In genomic region chr4:97620409-97620808, GRCm38 (mm10) we compare ENCODE assay signal across 9 mouse cellular contexts.
"Had no signal": no experiment of that assay in that cellular context is flagged by ENCODE, and none has a peak within 500 bp of the region (broad histone marks: within the 10 kb centered on the region; RNA-seq: fewer than 3 reads in every experiment).

No protein-coding gene starts in this region.

- H3K27ac ChIP-seq: limb, embryonic 13.5 days; liver, embryonic 14.5 days; midbrain, embryonic 13.5 days; stomach, postnatal 0 days had no signal

- ATAC-seq: lung, postnatal 0 days; midbrain, embryonic 13.5 days had no signal

- H3K27me3 ChIP-seq: limb, embryonic 13.5 days; midbrain, embryonic 13.5 days had no signal

- H3K4me2 ChIP-seq: limb, embryonic 13.5 days; midbrain, embryonic 13.5 days had no signal

- H3K9ac ChIP-seq: limb, embryonic 13.5 days; liver, embryonic 14.5 days; midbrain, embryonic 13.5 days had no signal

- H3K36me3 ChIP-seq: limb, embryonic 13.5 days; midbrain, embryonic 13.5 days had no signal

- DNase-seq: kidney, postnatal 14 days; lung, adult 2 months; lung, postnatal 36 days; thymus, postnatal 4 days had no signal

- H3K4me3 ChIP-seq: limb, embryonic 13.5 days; midbrain, embryonic 13.5 days had no signal

- H3K9me3 ChIP-seq: limb, embryonic 13.5 days; midbrain, embryonic 13.5 days had no signal
